ENCODE assay signal across 23 mouse cellular contexts in the genomic region with DNA sequence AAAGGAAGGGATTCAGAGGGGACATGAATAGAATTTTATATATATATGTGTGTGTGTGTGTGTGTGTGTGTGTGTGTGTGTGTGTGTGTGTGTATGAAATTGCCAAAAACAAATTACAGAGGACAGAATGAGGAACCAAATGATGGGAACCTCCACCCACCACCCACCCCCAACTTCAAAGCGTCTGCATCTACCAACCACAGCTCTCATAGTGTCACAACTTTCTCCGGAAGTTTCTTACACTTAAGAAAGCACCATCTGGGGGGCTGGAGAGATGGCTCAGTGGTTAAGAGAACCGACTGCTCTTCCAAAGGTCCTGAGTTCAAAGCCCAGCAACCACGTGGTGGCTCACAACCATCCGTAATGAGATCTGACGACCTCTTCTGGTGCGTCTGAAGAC. TPM values are rescaled to one million over a fixed set of nuclear protein-coding genes. Genes with fewer than 3 reads are reported as not detected.
"Had no signal": no experiment of that assay in that cellular context is flagged by ENCODE, and none has a peak within 500 bp of the region (broad histone marks: within the 10 kb centered on the region; RNA-seq: fewer than 3 reads in every experiment).

No protein-coding gene starts in this region.

RNA-seq across cellular contexts. Expression of a gene that starts 23.1 kb away (rescaled TPM):
- total RNA-seq: layer of hippocampus, postnatal 10 days; layer of hippocampus, postnatal 36 days; left cerebral cortex, adult 2 months; left cerebral cortex, postnatal 10 days; left cerebral cortex, postnatal 36 days; liver, adult 2 months; monocyte, adult 5-6 weeks had no signal
- polyA plus RNA-seq: intestine, embryonic 15.5 days; kidney, embryonic 15.5 days; limb, embryonic 11.5 days; limb, embryonic 14.5 days; liver, embryonic 13.5 days; liver, embryonic 16.5 days; lung, embryonic 14.5 days; lung, postnatal 0 days; midbrain, embryonic 12.5 days; midbrain, embryonic 15.5 days; myocyte; neural tube, embryonic 11.5 days; neural tube, embryonic 14.5 days; spleen, adult 2 months; stomach, embryonic 15.5 days; urinary bladder, adult 2 months had no signal
